Mouse (Mus musculus): ENCODE results near the gene Rnf212b. TPM values are rescaled to one million over a fixed set of nuclear protein-coding genes. Genes with fewer than 3 reads are reported as not detected.

Rnf212b gene
- polyA plus RNA-seq, 1 experiment from 2014 or later: not detected

- Histone ChIP-seq H3K9me3 (ENCODE audit: control insufficient read depth, low read depth, low read length) (no peaks in the 10 kb centered on the region), H3K9ac (replicated peaks; ENCODE audit: low read depth, low read length) (no peak overlapping the region), H3K4me1 (ENCODE audit: control insufficient read depth, insufficient read depth, low read length) (no peaks in the 10 kb centered on the region), H3K36me3 (ENCODE audit: control insufficient read depth, insufficient read depth, low read length) (no peaks in the 10 kb centered on the region), H3K4me2 (replicated peaks; ENCODE audit: low read depth, low read length) (no peak overlapping the region), H3K4me3 (ENCODE audit: low read depth, low read length) (no peak overlapping the region), H3K27ac (ENCODE audit: low read length) (no peak overlapping the region), H3K27me3 (ENCODE audit: control insufficient read depth, insufficient read depth, low read length) (no peaks in the 10 kb centered on the region)
- ATAC-seq (ENCODE audit: insufficient number of reproducible peaks, insufficient read depth, low FRiP score, low read depth): no peak
- 58% methylated on average over 4 of the region's 4 CpGs for WGBS
Measured at GRCm38 (mm10) chr14:54808718-54809667, 4.9 kb upstream of the Rnf212b start.

- H3K4me1 ChIP-seq (ENCODE audit: control insufficient read depth, insufficient read depth, low read length): no peaks in the 10 kb centered on the region
- H3K27me3 ChIP-seq (ENCODE audit: control insufficient read depth, insufficient read depth, low read length): no peaks in the 10 kb centered on the region
- no peak overlapping the region for H3K4me3 ChIP-seq (ENCODE audit: low read depth, low read length)
- H3K4me2 ChIP-seq (replicated peaks; ENCODE audit: low read depth, low read length): no peak overlapping the region
- no peak overlapping the region for H3K9ac ChIP-seq (replicated peaks; ENCODE audit: low read depth, low read length)
- no peak for ATAC-seq (ENCODE audit: insufficient number of reproducible peaks, insufficient read depth, low FRiP score, low read depth)
- no peaks in the 10 kb centered on the region for H3K9me3 ChIP-seq (ENCODE audit: control insufficient read depth, low read depth, low read length)
- H3K27ac ChIP-seq (ENCODE audit: low read length): no peak overlapping the region
- 83% methylated on average over 3 of the region's 3 CpGs for WGBS
- no peaks in the 10 kb centered on the region for H3K36me3 ChIP-seq (ENCODE audit: control insufficient read depth, insufficient read depth, low read length)
Measured at GRCm38 (mm10) chr14:54809668-54810033, 4.3 kb upstream of the Rnf212b start.

- no peak overlapping the region for H3K27ac ChIP-seq (ENCODE audit: low read length)
- H3K36me3 ChIP-seq (ENCODE audit: control insufficient read depth, insufficient read depth, low read length): no peaks in the 10 kb centered on the region
- no peaks in the 10 kb centered on the region for H3K4me1 ChIP-seq (ENCODE audit: control insufficient read depth, insufficient read depth, low read length)
- no peaks in the 10 kb centered on the region for H3K9me3 ChIP-seq (ENCODE audit: control insufficient read depth, low read depth, low read length)
- no peak for ATAC-seq (ENCODE audit: insufficient number of reproducible peaks, insufficient read depth, low FRiP score, low read depth)
- 62% methylated on average over 3 of the region's 3 CpGs for WGBS
- no peak overlapping the region for H3K4me2 ChIP-seq (replicated peaks; ENCODE audit: low read depth, low read length)
- no peaks in the 10 kb centered on the region for H3K27me3 ChIP-seq (ENCODE audit: control insufficient read depth, insufficient read depth, low read length)
- no peak overlapping the region for H3K9ac ChIP-seq (replicated peaks; ENCODE audit: low read depth, low read length)
- no peak overlapping the region for H3K4me3 ChIP-seq (ENCODE audit: low read depth, low read length)
Measured at GRCm38 (mm10) chr14:54815737-54816136, 1.8 kb downstream of the Rnf212b start.

- H3K9me3 ChIP-seq (ENCODE audit: control insufficient read depth, low read depth, low read length): no peaks in the 10 kb centered on the region
- H3K27ac ChIP-seq (ENCODE audit: low read length): no peak overlapping the region
- H3K9ac ChIP-seq (replicated peaks; ENCODE audit: low read depth, low read length): no peak overlapping the region
- H3K4me3 ChIP-seq (ENCODE audit: low read depth, low read length): no peak overlapping the region
- WGBS: 50% methylated on average over 2 of the region's 2 CpGs
- H3K4me2 ChIP-seq (replicated peaks; ENCODE audit: low read depth, low read length): no peak overlapping the region
- no peaks in the 10 kb centered on the region for H3K36me3 ChIP-seq (ENCODE audit: control insufficient read depth, insufficient read depth, low read length)
- no peak for ATAC-seq (ENCODE audit: insufficient number of reproducible peaks, insufficient read depth, low FRiP score, low read depth)
- H3K4me1 ChIP-seq (ENCODE audit: control insufficient read depth, insufficient read depth, low read length): no peaks in the 10 kb centered on the region
- no peaks in the 10 kb centered on the region for H3K27me3 ChIP-seq (ENCODE audit: control insufficient read depth, insufficient read depth, low read length)
Measured at GRCm38 (mm10) chr14:54817791-54818190, 3.9 kb downstream of the Rnf212b start.

GRCm38 (mm10) chr14:54822301-54822700 lies 8.4 kb downstream of the Rnf212b start:
- 64% methylated on average over 2 of the region's 2 CpGs for WGBS
- ATAC-seq (ENCODE audit: insufficient number of reproducible peaks, insufficient read depth, low FRiP score, low read depth): no peak
- Histone ChIP-seq H3K4me2 (replicated peaks; ENCODE audit: low read depth, low read length) (no peak overlapping the region), H3K36me3 (ENCODE audit: control insufficient read depth, insufficient read depth, low read length) (no peaks in the 10 kb centered on the region), H3K4me1 (ENCODE audit: control insufficient read depth, insufficient read depth, low read length) (no peaks in the 10 kb centered on the region), H3K9me3 (ENCODE audit: control insufficient read depth, low read depth, low read length) (no peaks in the 10 kb centered on the region), H3K4me3 (ENCODE audit: low read depth, low read length) (no peak overlapping the region), H3K27me3 (ENCODE audit: control insufficient read depth, insufficient read depth, low read length) (no peaks in the 10 kb centered on the region), H3K9ac (replicated peaks; ENCODE audit: low read depth, low read length) (no peak overlapping the region), H3K27ac (ENCODE audit: low read length) (no peak overlapping the region)

- no peak for ATAC-seq (ENCODE audit: insufficient number of reproducible peaks, insufficient read depth, low FRiP score, low read depth)
- WGBS: 75% methylated on average over 1 of the region's 1 CpGs
- no peak overlapping the region for H3K9ac ChIP-seq (replicated peaks; ENCODE audit: low read depth, low read length)
- no peaks in the 10 kb centered on the region for H3K27me3 ChIP-seq (ENCODE audit: control insufficient read depth, insufficient read depth, low read length)
- no peak overlapping the region for H3K27ac ChIP-seq (ENCODE audit: low read length)
- no peak overlapping the region for H3K4me2 ChIP-seq (replicated peaks; ENCODE audit: low read depth, low read length)
- no peak overlapping the region for H3K4me3 ChIP-seq (ENCODE audit: low read depth, low read length)
- H3K36me3 ChIP-seq (ENCODE audit: control insufficient read depth, insufficient read depth, low read length): no peaks in the 10 kb centered on the region
- no peaks in the 10 kb centered on the region for H3K4me1 ChIP-seq (ENCODE audit: control insufficient read depth, insufficient read depth, low read length)
- no peaks in the 10 kb centered on the region for H3K9me3 ChIP-seq (ENCODE audit: control insufficient read depth, low read depth, low read length)
Measured at GRCm38 (mm10) chr14:54823716-54824115, 9.8 kb downstream of the Rnf212b start.

- no peak for ATAC-seq (ENCODE audit: insufficient number of reproducible peaks, insufficient read depth, low FRiP score, low read depth)
- no peaks in the 10 kb centered on the region for H3K36me3 ChIP-seq (ENCODE audit: control insufficient read depth, insufficient read depth, low read length)
- no peak overlapping the region for H3K4me3 ChIP-seq (ENCODE audit: low read depth, low read length)
- H3K4me2 ChIP-seq (replicated peaks; ENCODE audit: low read depth, low read length): no peak overlapping the region
- H3K27me3 ChIP-seq (ENCODE audit: control insufficient read depth, insufficient read depth, low read length): no peaks in the 10 kb centered on the region
- H3K9ac ChIP-seq (replicated peaks; ENCODE audit: low read depth, low read length): no peak overlapping the region
- no peak overlapping the region for H3K27ac ChIP-seq (ENCODE audit: low read length)
- no peaks in the 10 kb centered on the region for H3K4me1 ChIP-seq (ENCODE audit: control insufficient read depth, insufficient read depth, low read length)
- WGBS: 1% methylated on average over 4 of the region's 4 CpGs
- H3K9me3 ChIP-seq (ENCODE audit: control insufficient read depth, low read depth, low read length): no peaks in the 10 kb centered on the region
Measured at GRCm38 (mm10) chr14:54843461-54843860, 29.5 kb downstream of the Rnf212b start.

GRCm38 (mm10) chr14:54855726-54856125 lies 41.8 kb downstream of the Rnf212b start:
- no peak overlapping the region for H3K4me2 ChIP-seq (replicated peaks; ENCODE audit: low read depth, low read length)
- WGBS: 95% methylated on average over 3 of the region's 3 CpGs
- H3K4me1 ChIP-seq (ENCODE audit: control insufficient read depth, insufficient read depth, low read length): no peaks in the 10 kb centered on the region
- H3K27ac ChIP-seq (ENCODE audit: low read length): no peak overlapping the region
- H3K36me3 ChIP-seq (ENCODE audit: control insufficient read depth, insufficient read depth, low read length): peaks cover 20% of the 10 kb centered on the region; the same call in 1 of the 2 replicates
- ATAC-seq (ENCODE audit: insufficient number of reproducible peaks, insufficient read depth, low FRiP score, low read depth): no peak
- H3K27me3 ChIP-seq (ENCODE audit: control insufficient read depth, insufficient read depth, low read length): no peaks in the 10 kb centered on the region
- no peaks in the 10 kb centered on the region for H3K9me3 ChIP-seq (ENCODE audit: control insufficient read depth, low read depth, low read length)
- H3K9ac ChIP-seq (replicated peaks; ENCODE audit: low read depth, low read length): no peak overlapping the region
- H3K4me3 ChIP-seq (ENCODE audit: low read depth, low read length): no peak overlapping the region
